Mouse (Mus musculus): Measurements from ENCODE around the gene Srrd. TPM values are rescaled to one million over a fixed set of nuclear protein-coding genes. Genes with fewer than 3 reads are reported as not detected.

The Srrd gene
- polyA plus RNA-seq (2012; ENCODE audit: insufficient read depth, insufficient read length, missing spikeins), result 32.3 and 37.4 TPM in 2 replicates

DNA sequence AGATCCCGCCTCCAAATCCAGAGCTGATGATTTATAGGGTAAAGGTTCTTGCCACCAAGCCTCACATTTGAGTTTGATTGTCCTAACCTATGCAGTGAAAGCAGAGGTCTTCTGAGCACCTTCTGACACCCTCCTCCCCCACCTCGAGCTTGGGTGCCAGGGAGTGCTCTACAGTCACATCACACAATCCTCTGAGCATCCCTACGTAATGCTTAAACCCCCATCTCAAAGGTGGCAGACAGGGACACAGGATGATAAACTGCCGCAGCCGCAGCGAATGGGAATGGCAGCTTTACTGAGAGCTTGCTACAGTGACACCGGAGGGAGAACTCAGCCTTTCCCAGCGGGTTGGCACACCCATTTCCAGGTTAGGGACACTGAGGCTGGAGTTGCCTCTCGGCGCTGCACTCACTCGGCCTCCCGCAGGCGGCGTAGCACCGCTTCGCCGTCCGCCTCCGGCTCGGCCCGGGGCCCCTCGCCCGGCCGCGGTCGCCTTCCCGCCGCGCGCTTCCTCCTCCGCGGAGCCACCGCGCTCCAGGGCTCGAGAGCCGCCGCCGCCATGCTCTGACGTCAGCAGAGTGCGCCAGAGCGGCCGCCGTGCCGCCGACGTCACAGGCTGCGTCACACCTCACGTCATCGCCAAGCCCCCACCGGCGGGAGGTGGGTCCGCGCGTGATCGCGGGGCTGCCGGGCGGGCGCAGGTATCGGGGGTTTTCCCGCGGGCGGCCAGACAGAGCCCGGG, at the start of gene Srrd, which contains the start of gene Hps4:
Srrd (minus strand) TSS at position 578 of the 742 bp plus-strand sequence.
Hps4 (plus strand) TSS at position 621 of the 742 bp plus-strand sequence.
- H3K27ac ChIP-seq (ENCODE audit: insufficient read depth, low read depth, low read length), result peak within 1 kb of the TSS; percentile 84

DNA sequence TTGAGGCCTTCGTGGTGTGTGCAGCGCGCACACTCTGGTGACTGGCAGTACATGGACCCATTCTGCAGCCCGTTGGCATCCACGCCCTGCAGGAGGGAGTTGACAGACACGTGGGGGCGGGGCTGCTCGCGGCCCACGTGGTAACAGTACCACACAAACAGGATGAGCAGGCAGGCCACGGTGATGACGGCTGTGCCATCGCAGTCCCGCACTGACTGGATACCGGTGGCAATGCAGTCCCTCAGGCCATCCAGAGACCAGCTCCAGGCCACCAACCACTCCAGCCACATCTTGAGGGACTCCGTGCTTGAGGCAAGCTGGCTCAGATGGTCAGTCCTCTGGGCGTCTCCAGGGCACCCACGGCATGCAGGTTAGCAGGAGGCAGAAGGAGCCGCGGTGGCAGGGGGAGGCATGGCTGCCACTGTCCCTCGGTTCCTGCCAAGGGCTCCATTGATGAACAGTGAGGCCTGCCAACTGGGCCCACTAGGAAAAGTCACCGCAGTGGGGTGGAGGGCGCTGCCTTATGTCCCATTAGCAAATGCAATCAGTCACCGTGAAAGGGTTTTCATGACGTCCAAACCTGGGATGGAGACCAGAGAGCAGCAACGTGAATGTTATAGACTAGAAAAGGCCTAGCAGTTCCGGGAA, 49.0 kb upstream of the Srrd start:
- H3K27ac ChIP-seq (ENCODE audit: insufficient read depth, low read depth, low read length), result no peak overlapping the region
- H3K4me3 ChIP-seq (ENCODE audit: insufficient read depth, low read length), result no peak overlapping the region
- no peak for TF ChIP-seq POLR2A (IDR thresholded peaks at IDR 0.05; ENCODE audit: borderline replicate concordance, low read depth, low read length)
- TF ChIP-seq CTCF (IDR thresholded peaks at IDR 0.05; ENCODE audit: low read depth, low read length), result no peak
- H3K4me1 ChIP-seq (ENCODE audit: control insufficient read depth, insufficient read depth, low read length), result no peaks in the 10 kb centered on the region

More for the DNA sequence above, at the start of gene Srrd, which contains the start of gene Hps4:
- Histone ChIP-seq H3K4me3 (ENCODE audit: insufficient read depth, low read length) (peak within 1 kb of the TSS; percentile 83), H3K4me1 (ENCODE audit: control insufficient read depth, insufficient read depth, low read length) (peaks cover 31% of the 10 kb centered on the region)
- TF ChIP-seq CTCF (IDR thresholded peaks at IDR 0.05; ENCODE audit: low read depth, low read length), result no peak
- no peak for TF ChIP-seq POLR2A (IDR thresholded peaks at IDR 0.05; ENCODE audit: borderline replicate concordance, low read depth, low read length)

DNA sequence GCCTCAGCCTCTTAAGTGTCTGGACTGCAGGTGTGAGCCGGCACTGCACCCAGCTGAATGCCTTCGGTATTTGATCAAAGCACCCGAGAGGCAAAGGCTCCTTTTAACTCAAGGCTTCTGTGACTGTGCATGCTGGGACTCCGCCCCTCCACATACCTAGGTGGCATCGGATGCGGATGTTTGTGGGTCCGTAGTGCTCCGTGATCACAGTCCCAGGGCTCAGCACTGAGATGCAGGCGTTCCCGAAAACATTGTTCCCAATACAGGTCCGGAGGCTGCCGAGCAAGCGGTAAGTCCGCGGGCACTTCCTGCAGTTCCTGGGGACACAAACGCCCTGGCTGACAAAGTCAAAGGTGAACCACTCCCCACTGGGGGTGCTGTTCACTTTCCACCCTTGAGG, 48.2 kb upstream of the Srrd start:
- Histone ChIP-seq H3K4me3 (ENCODE audit: insufficient read depth, low read length) (no peak overlapping the region), H3K27ac (ENCODE audit: insufficient read depth, low read depth, low read length) (no peak overlapping the region), H3K4me1 (ENCODE audit: control insufficient read depth, insufficient read depth, low read length) (no peaks in the 10 kb centered on the region)
- no peak for TF ChIP-seq POLR2A (IDR thresholded peaks at IDR 0.05; ENCODE audit: borderline replicate concordance, low read depth, low read length)
- TF ChIP-seq CTCF (IDR thresholded peaks at IDR 0.05; ENCODE audit: low read depth, low read length), result no peak

- Histone ChIP-seq H3K27ac (ENCODE audit: insufficient read depth, low read depth, low read length) (no peak overlapping the region), H3K4me3 (ENCODE audit: insufficient read depth, low read length) (no peak overlapping the region), H3K4me1 (ENCODE audit: control insufficient read depth, insufficient read depth, low read length) (no peaks in the 10 kb centered on the region)
- TF ChIP-seq CTCF (IDR thresholded peaks at IDR 0.05; ENCODE audit: low read depth, low read length) (no peak), POLR2A (IDR thresholded peaks at IDR 0.05; ENCODE audit: borderline replicate concordance, low read depth, low read length) (no peak)
Observed at GRCm38 (mm10) chr5:112389352-112389751, 46.5 kb upstream of the Srrd start.

GRCm38 (mm10) chr5:112385973-112386372, 43.1 kb upstream of the Srrd start:
- H3K4me1 ChIP-seq (ENCODE audit: control insufficient read depth, insufficient read depth, low read length), result no peaks in the 10 kb centered on the region
- H3K27ac ChIP-seq (ENCODE audit: insufficient read depth, low read depth, low read length), result no peak overlapping the region
- TF ChIP-seq CTCF (IDR thresholded peaks at IDR 0.05; ENCODE audit: low read depth, low read length) (no peak), POLR2A (IDR thresholded peaks at IDR 0.05; ENCODE audit: borderline replicate concordance, low read depth, low read length) (no peak)
- H3K4me3 ChIP-seq (ENCODE audit: insufficient read depth, low read length), result no peak overlapping the region

DNA sequence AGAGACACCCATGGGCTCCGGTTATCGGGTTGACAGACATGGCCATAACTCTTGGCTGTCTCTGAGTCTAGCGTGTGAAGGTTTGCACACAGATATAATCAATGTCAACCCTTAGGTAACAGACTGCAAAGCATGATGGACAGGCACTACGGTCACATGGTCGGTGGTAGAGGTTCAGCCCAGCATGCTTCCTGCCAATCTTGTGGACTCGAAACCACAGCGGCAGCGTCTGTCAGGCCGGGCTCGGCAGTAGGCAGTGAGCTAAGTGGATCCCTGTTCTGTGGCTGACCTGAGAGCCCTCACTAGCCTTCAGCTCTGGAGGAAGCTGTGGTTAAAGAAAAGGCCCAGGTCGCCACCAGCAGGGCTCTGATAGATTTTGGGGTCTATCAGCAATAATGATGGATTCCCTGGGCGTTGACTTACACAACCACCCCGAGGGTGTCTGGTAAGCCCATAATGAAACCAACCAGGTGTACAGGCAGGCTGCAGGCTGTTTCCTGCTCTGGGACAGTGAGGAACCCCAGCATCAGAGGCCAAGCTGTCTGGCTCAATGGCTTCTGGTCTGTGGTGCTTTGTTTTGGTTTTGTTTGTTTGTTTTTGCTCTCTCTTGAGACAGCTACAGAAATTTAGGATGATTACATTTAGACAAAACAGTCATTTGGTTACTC, 42.1 kb upstream of the Srrd start:
- Histone ChIP-seq H3K4me1 (ENCODE audit: control insufficient read depth, insufficient read depth, low read length) (no peaks in the 10 kb centered on the region), H3K27ac (ENCODE audit: insufficient read depth, low read depth, low read length) (no peak overlapping the region), H3K4me3 (ENCODE audit: insufficient read depth, low read length) (no peak overlapping the region)
- TF ChIP-seq POLR2A (IDR thresholded peaks at IDR 0.05; ENCODE audit: borderline replicate concordance, low read depth, low read length), result no peak
- no peak for TF ChIP-seq CTCF (IDR thresholded peaks at IDR 0.05; ENCODE audit: low read depth, low read length)

DNA sequence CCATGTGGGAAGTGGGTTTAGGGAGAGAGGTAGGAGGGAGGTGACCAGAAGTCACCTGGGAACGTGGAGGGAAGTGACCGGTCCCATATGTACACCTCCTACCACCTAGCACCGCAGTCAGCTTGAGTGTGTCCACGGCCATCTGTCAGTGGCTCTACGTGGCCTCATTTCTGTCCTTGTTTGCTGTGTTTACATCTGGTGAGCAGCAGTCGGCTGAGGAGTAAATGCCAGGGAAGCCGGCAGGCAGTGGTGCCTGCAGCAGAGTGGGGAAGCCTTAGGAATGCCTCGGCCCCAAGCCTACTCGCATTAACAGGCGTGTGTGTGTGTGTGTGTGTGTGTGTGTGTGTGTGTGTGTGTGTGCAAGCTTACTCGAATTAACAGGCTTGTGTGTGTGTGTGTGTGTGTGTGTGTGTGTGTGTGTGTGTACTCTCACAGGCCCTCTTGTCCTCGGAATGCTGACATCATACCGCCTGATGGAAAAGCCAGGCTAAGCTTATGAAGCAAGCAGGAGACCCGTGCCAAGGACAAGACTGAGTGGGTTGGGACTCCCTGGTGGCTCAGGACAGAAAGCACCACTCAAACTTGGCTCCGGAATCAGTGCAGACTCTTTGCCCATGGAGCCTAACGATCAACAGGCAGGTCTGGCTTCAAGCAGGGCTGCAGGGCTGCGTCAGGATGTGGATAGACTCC, 39.9 kb upstream of the Srrd start:
- H3K27ac ChIP-seq (ENCODE audit: insufficient read depth, low read depth, low read length), result no peak overlapping the region
- H3K4me3 ChIP-seq (ENCODE audit: insufficient read depth, low read length), result no peak overlapping the region
- no peak for TF ChIP-seq POLR2A (IDR thresholded peaks at IDR 0.05; ENCODE audit: borderline replicate concordance, low read depth, low read length)
- H3K4me1 ChIP-seq (ENCODE audit: control insufficient read depth, insufficient read depth, low read length), result no peaks in the 10 kb centered on the region

DNA sequence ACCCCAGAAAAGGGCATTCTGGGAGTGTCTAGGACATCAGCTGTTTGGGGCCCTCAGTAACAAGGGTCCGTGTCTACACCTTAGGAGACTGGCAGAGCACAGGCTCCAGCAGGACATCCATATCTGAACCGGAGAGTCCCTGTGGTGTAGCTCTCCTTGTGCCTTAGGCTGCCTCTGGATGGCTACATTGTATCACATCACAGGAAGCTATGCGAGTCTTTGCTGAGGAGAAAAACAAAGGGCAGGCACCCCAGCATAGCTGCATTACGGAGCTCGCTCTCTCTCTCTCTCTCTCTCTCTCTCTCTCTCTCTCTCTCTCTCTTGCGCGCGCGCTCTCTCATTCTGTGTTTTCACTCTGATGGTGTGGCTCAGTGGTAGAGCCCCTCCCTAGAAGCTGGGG, 39.2 kb upstream of the Srrd start:
- H3K4me3 ChIP-seq (ENCODE audit: insufficient read depth, low read length), result no peak overlapping the region
- no peak for TF ChIP-seq POLR2A (IDR thresholded peaks at IDR 0.05; ENCODE audit: borderline replicate concordance, low read depth, low read length)
- no peak for TF ChIP-seq CTCF (IDR thresholded peaks at IDR 0.05; ENCODE audit: low read depth, low read length)
- no peak overlapping the region for H3K27ac ChIP-seq (ENCODE audit: insufficient read depth, low read depth, low read length)
- H3K4me1 ChIP-seq (ENCODE audit: control insufficient read depth, insufficient read depth, low read length), result no peaks in the 10 kb centered on the region

DNA sequence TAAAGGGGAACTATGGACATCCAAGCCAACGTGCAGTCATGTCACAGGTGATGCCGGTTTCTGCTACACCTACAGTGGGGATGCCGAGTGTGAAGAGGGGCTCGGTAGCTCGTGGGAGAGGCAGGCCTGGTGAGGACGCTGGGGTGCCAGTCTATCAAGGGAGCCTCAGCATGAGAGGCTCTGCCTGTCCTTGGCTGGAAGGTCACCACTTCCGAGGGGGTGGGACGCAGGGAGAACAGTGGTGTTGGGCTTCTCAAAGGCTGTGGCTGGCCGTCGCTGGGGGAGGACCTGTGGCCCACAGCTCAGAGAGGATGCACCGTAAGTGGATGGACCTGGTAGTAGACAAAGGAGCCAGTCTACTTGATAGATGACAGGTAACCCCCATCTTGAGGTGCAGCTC, 38.3 kb upstream of the Srrd start:
- TF ChIP-seq POLR2A (IDR thresholded peaks at IDR 0.05; ENCODE audit: borderline replicate concordance, low read depth, low read length), result no peak
- no peak for TF ChIP-seq CTCF (IDR thresholded peaks at IDR 0.05; ENCODE audit: low read depth, low read length)
- H3K4me1 ChIP-seq (ENCODE audit: control insufficient read depth, insufficient read depth, low read length), result no peaks in the 10 kb centered on the region
- H3K4me3 ChIP-seq (ENCODE audit: insufficient read depth, low read length), result no peak overlapping the region
- no peak overlapping the region for H3K27ac ChIP-seq (ENCODE audit: insufficient read depth, low read depth, low read length)
